Mouse (Mus musculus) midbrain, postnatal 0 days (tissue): Measurements from ENCODE around the gene Ism2. TPM values are rescaled to one million over a fixed set of nuclear protein-coding genes. Genes with fewer than 3 reads are reported as not detected.

Experiments used
- ATAC-seq: fragments of 200-750 bp; cut with Nextera tagmentation; 2 replicates; pipeline ENCODE4 v1.8.0; 2017; ENCODE audit warnings: moderate number of reproducible peaks, mild to moderate bottlenecking, moderate TSS enrichment, moderate library complexity; ENCODE audit not compliant: low FRiP score
- DNase-seq: peaks from one replicate; pipeline ENCODE4 v3.0.0-alpha.2; 2015; ENCODE audit warnings: low spot score
- H3K27ac ChIP-seq: fragments of 300-500 bp; sonication (generic); 2 replicates; pipeline ENCODE4 v1.5.1; 2014; ENCODE audit warnings: low read depth, mild to moderate bottlenecking, low read length, mixed read lengths
- H3K27me3 ChIP-seq: fragments of 300-500 bp; sonication (generic); 2 replicates; pipeline ENCODE4 v1.6.1; 2014; ENCODE audit warnings: low read length, control low read depth, mixed read lengths; ENCODE audit not compliant: insufficient read depth
- H3K36me3 ChIP-seq: fragments of 300-500 bp; sonication (generic); 2 replicates; pipeline ENCODE4 v1.6.1; 2014; ENCODE audit warnings: low read length, control low read depth, mixed read lengths; ENCODE audit not compliant: insufficient read depth
- H3K4me1 ChIP-seq: fragments of 300-500 bp; sonication (generic); 2 replicates; pipeline ENCODE4 v1.6.1; 2014; ENCODE audit warnings: mild to moderate bottlenecking, control low read depth, antibody characterized with exemption, low read length, mixed read lengths; ENCODE audit not compliant: insufficient read depth
- H3K4me2 ChIP-seq: fragments of 300-500 bp; sonication (generic); 2 replicates; pipeline ENCODE4 v1.6.1; 2014; ENCODE audit warnings: low read depth, mild to moderate bottlenecking, low read length, mixed read lengths; ENCODE audit not compliant: poor library complexity, severe bottlenecking
- H3K4me3 ChIP-seq: fragments of 300-500 bp; sonication (generic); 2 replicates; pipeline ENCODE4 v1.5.1; 2014; ENCODE audit warnings: low read depth, mild to moderate bottlenecking, low read length, moderate library complexity
- H3K9ac ChIP-seq: fragments of 300-500 bp; sonication (generic); replicated peaks from 2 replicates; pipeline ENCODE4 v1.6.1; 2014; ENCODE audit warnings: mild to moderate bottlenecking, low read length, moderate library complexity, mixed read lengths; ENCODE audit not compliant: poor library complexity, severe bottlenecking
- H3K9me3 ChIP-seq: fragments of 300-500 bp; sonication (generic); 2 replicates; pipeline ENCODE4 v1.6.1; 2016; ENCODE audit warnings: low read length, control low read depth
- CTCF ChIP-seq: IDR thresholded peaks from 2 replicates; pipeline ENCODE4 v1.5.1; 2016; ENCODE audit warnings: antibody characterized with exemption, mild to moderate bottlenecking
- WGBS: fragments of 180-500 bp; shearing (Covaris S2); extraction: QIAGEN DNeasy Blood & Tissue Kit; methylation state at CpG from one replicate; pipeline ENCODE4 v1.1.7; 2014; 5-methylcytosine and 5-hydroxymethylcytosine counted together
- polyA plus RNA-seq: library from polyadenylated mRNA; unstranded; fragments of >200 nt; fragmentation: Nextera tagmentation; extraction: Ambion mirVana; gene quantifications from 2 replicates; pipeline ENCODE4 v1.2.1, GENCODE M21; 2015
- total RNA-seq: library from RNA; depleted of rRNA; stranded (reverse); fragments of >200 nt; gene quantifications from 2 replicates; pipeline ENCODE4 v1.2.3, GENCODE M21; 2014; rRNA removed

Ism2 gene
- total RNA-seq (1.3 and 4.0 TPM in 2 replicates), polyA plus RNA-seq (1.3 and 1.6 TPM in 2 replicates)

- Histone ChIP-seq H3K9ac (peak within 1 kb of the TSS; percentile 84), H3K27me3 (peaks cover 11% of the 10 kb centered on the region; the same call in 1 of the 2 replicates), H3K4me3 (peak within 1 kb of the TSS; percentile 71), H3K27ac (no peak within 1 kb of the TSS), H3K36me3 (no peaks in the 10 kb centered on the region), H3K4me1 (no peaks in the 10 kb centered on the region), H3K9me3 (no peaks in the 10 kb centered on the region), H3K4me2 (peak within 1 kb of the TSS; percentile 98)
- ATAC-seq, result peak; percentile 83
- no peak for TF ChIP-seq CTCF
- WGBS, result under 1% methylated on average over 57 of the region's 86 CpGs
- peak; percentile 15 for DNase-seq
Measured at GRCm38 (mm10) chr12:87299657-87300440, at the start of gene Ism2. Ism2 (minus strand) TSS chr12:87299705.

- no peak for TF ChIP-seq CTCF
- no peaks in the 10 kb centered on the region for H3K9me3 ChIP-seq
- no peaks in the 10 kb centered on the region for H3K27me3 ChIP-seq
- no peak overlapping the region for H3K4me3 ChIP-seq
- no peak overlapping the region for H3K4me2 ChIP-seq
- no peak overlapping the region for H3K27ac ChIP-seq
- H3K9ac ChIP-seq, result no peak overlapping the region
- no peaks in the 10 kb centered on the region for H3K4me1 ChIP-seq
- 80% methylated on average over 2 of the region's 2 CpGs for WGBS
- ATAC-seq (no peak), DNase-seq (no peak)
- peaks cover 6% of the 10 kb centered on the region; the same call in 1 of the 2 replicates for H3K36me3 ChIP-seq
Measured at GRCm38 (mm10) chr12:87348029-87348428, 48.5 kb upstream of the Ism2 start.

- H3K4me3 ChIP-seq, result no peak overlapping the region
- H3K4me2 ChIP-seq, result no peak overlapping the region
- WGBS, result 93% methylated on average over 2 of the region's 2 CpGs
- H3K9me3 ChIP-seq, result no peaks in the 10 kb centered on the region
- peaks cover 6% of the 10 kb centered on the region; the same call in 1 of the 2 replicates for H3K36me3 ChIP-seq
- no peak overlapping the region for H3K27ac ChIP-seq
- H3K4me1 ChIP-seq, result no peaks in the 10 kb centered on the region
- H3K27me3 ChIP-seq, result no peaks in the 10 kb centered on the region
- DNase-seq, result no peak
- peak; percentile 46 for TF ChIP-seq CTCF
- ATAC-seq, result no peak
- H3K9ac ChIP-seq, result no peak overlapping the region
Measured at GRCm38 (mm10) chr12:87347511-87347910, 48.0 kb upstream of the Ism2 start.

- H3K9me3 ChIP-seq, result no peaks in the 10 kb centered on the region
- no peaks in the 10 kb centered on the region for H3K27me3 ChIP-seq
- no peaks in the 10 kb centered on the region for H3K4me1 ChIP-seq
- TF ChIP-seq CTCF, result no peak
- H3K36me3 ChIP-seq, result peaks cover 10% of the 10 kb centered on the region
- H3K27ac ChIP-seq, result no peak overlapping the region
- no peak overlapping the region for H3K9ac ChIP-seq
- H3K4me2 ChIP-seq, result no peak overlapping the region
- no peak overlapping the region for H3K4me3 ChIP-seq
- DNase-seq (no peak), ATAC-seq (no peak)
Measured at GRCm38 (mm10) chr12:87343084-87343605, 43.6 kb upstream of the Ism2 start.

- WGBS, result 93% methylated on average over 4 of the region's 4 CpGs
- H3K4me3 ChIP-seq, result no peak overlapping the region
Measured at GRCm38 (mm10) chr12:87338082-87338481, 38.6 kb upstream of the Ism2 start.

GRCm38 (mm10) chr12:87334886-87335285 is 35.4 kb upstream of the Ism2 start:
- Histone ChIP-seq H3K4me3 (no peak overlapping the region), H3K27ac (no peak overlapping the region), H3K27me3 (no peaks in the 10 kb centered on the region), H3K9ac (no peak overlapping the region), H3K9me3 (no peaks in the 10 kb centered on the region), H3K36me3 (peaks cover 2% of the 10 kb centered on the region; the same call in 1 of the 2 replicates), H3K4me2 (no peak overlapping the region), H3K4me1 (no peaks in the 10 kb centered on the region)
- peak; percentile 60 for DNase-seq
- 20% methylated on average over 2 of the region's 2 CpGs for WGBS
- TF ChIP-seq CTCF, result peak; percentile 77
- ATAC-seq, result no peak

More at GRCm38 (mm10) chr12:87338082-87338481, 38.6 kb upstream of the Ism2 start:
- no peak for DNase-seq
- TF ChIP-seq CTCF, result no peak
- Histone ChIP-seq H3K27ac (no peak overlapping the region), H3K9ac (no peak overlapping the region), H3K4me2 (no peak overlapping the region), H3K9me3 (no peaks in the 10 kb centered on the region), H3K36me3 (peaks cover 6% of the 10 kb centered on the region), H3K4me1 (no peaks in the 10 kb centered on the region), H3K27me3 (no peaks in the 10 kb centered on the region)
- ATAC-seq, result no peak
